Mouse (Mus musculus) gastrocnemius, adult 8-10 months (tissue): ENCODE results near the gene Gm12887. TPM values are rescaled to one million over a fixed set of nuclear protein-coding genes. Genes with fewer than 3 reads are reported as not detected.

Experiments
- DNase-seq, 2 experiments: peaks; one replicate each; pipeline ENCODE4 v3.0.0; 2022; ENCODE audit warnings: low spot score in 2 of 2
- total RNA-seq, 4 experiments: library from RNA; stranded (reverse); gene quantifications; 2 replicates each; pipeline ENCODE4 v1.2.4; 2022

Gm12887 gene
- total RNA-seq = not detected

DNA sequence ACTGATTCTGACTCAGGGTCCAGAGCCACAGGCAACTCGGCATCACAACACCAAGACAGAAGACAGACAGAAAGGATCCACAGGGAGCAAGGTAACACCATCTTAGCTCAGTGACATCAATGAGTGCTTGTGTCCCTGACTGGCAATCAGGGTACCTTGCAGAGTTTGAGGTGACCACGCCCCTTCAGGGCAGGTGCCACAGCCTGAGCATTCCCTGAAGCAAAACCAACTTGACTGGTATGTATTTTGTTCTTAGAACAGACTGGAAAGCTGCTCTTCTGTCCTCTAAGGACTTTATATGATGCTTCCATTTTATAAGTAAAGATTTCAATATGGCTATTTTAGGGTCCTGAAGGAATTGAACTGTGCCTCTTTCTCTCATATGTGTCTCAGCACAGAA, at the start of gene Gm12887:
TSS of gene Gm12887 (minus strand) at position 101 of the 400 bp plus-strand sequence.
- DNase-seq = no peak

DNA sequence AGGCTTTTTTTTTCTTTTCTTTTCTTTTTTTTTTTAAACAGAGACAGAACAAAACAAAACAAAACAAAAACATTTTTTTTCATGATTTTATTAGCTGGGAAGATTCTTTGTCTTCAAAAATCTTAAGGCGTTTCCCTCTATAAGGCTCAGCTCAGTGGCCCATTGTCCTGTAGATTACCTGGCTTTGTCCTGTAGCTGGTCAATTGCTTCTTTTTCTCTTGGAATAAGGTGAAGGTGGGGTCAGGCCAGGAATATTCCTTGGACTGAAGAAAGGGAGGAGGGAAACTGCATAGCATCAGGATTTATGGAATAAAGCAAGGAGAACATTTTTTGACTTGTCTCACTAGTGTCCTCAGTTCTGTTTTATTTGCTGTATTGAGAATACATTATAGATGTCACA, 35.1 kb upstream of the Gm12887 start:
- DNase-seq = no peak

Other genes with a start within 250 kb of the Gm12887 start
- not detected for gene Gm12886, start 199.0 kb downstream of the Gm12887 start, total RNA-seq